In the genomic region with DNA sequence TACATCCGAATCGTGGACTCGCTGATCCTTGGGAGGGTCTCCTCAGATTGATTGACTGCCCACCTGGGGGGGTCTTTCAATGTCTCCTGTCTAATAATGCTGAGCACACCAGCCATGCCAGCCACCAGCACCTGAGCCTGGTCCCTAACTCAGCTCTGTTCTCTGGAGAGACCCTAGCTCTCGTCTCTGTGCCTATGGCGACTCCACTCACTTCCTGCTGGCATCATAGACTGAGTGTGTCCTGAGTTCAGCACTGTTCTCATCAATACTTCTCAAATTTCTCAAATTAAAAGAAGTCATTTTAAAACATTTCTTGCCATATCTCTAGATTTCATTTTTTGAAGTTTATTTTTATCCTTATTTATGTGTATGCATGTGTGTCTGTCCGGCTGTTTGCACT, we compare ENCODE assay signal across 25 mouse cellular contexts. TPM values are rescaled to one million over a fixed set of nuclear protein-coding genes. Genes with fewer than 3 reads are reported as not detected.
DNase-seq lines count a peak whose midpoint lies in the region; ATAC-seq lines count a peak whose summit lies in the region.
"Had no signal": no experiment of that assay in that cellular context is flagged by ENCODE, and none has a peak within 500 bp of the region (broad histone marks: within the 10 kb centered on the region; RNA-seq: fewer than 3 reads in every experiment).

No protein-coding gene starts in this region.

- peak; percentile 61 for DNase-seq in heart, adult 11 months
- DNase-seq in heart, postnatal 25 days (ENCODE audit: low spot score) = no peak
- no peak for DNase-seq in kidney, adult 18-20 months
- DNase-seq in liver = no peak
- DNase-seq: adrenal gland, adult 2 months; adrenal gland, postnatal 14 days; B cell, adult 2 months; cerebellum, adult 11 months; cerebellum, adult 2 months; cerebellum, adult 9-11 months; cerebellum, postnatal 25 days; forebrain, postnatal 0 days; gastrocnemius, postnatal 10 days; gastrocnemius, postnatal 36 days; heart, postnatal 36 days had no signal

- no peak overlapping the region for H3K4me2 ChIP-seq in kidney, embryonic 15.5 days
- no peak overlapping the region for H3K4me2 ChIP-seq in liver, embryonic 12.5 days
- H3K4me2 ChIP-seq: embryonic facial prominence, embryonic 12.5 days; embryonic facial prominence, embryonic 15.5 days; heart, embryonic 11.5 days; hindbrain, embryonic 13.5 days had no signal

- H3K36me3 ChIP-seq in kidney, embryonic 15.5 days = peaks cover 43% of the 10 kb centered on the region
- peaks cover 47% of the 10 kb centered on the region for H3K36me3 ChIP-seq in liver, embryonic 12.5 days

- intact Hi-C loops in heart, postnatal 25 days (cut with DNase I) = no loop called here

- 80% methylated on average over 6 of the region's 6 CpGs for WGBS in kidney, embryonic 15.5 days
- 93% methylated on average over 6 of the region's 6 CpGs for whole genome bisulfite sequencing in liver, embryonic 12.5 days (ENCODE audit: insufficient replicate concordance)

- H3K9me3 ChIP-seq in kidney, embryonic 15.5 days (replicated peaks) = no peaks in the 10 kb centered on the region
- H3K9me3 ChIP-seq in liver, embryonic 12.5 days (replicated peaks) = no peaks in the 10 kb centered on the region
- H3K9me3 ChIP-seq: embryonic facial prominence, embryonic 12.5 days; embryonic facial prominence, embryonic 15.5 days; hindbrain, embryonic 10.5 days; hindbrain, embryonic 13.5 days had no signal

- H3K27me3 ChIP-seq in kidney, embryonic 15.5 days = no peaks in the 10 kb centered on the region
- no peaks in the 10 kb centered on the region for H3K27me3 ChIP-seq in liver, embryonic 12.5 days (replicated peaks)
- H3K27me3 ChIP-seq: CH12.LX; embryonic facial prominence, embryonic 12.5 days; embryonic facial prominence, embryonic 15.5 days; hindbrain, embryonic 13.5 days had no signal

- peaks cover 12% of the 10 kb centered on the region for H3K4me1 ChIP-seq in kidney, embryonic 15.5 days
- no peaks in the 10 kb centered on the region for H3K4me1 ChIP-seq in liver, embryonic 12.5 days
- H3K4me1 ChIP-seq: embryonic facial prominence, embryonic 12.5 days; embryonic facial prominence, embryonic 15.5 days; hindbrain, embryonic 10.5 days; hindbrain, embryonic 13.5 days had no signal

- peak; percentile 68; the same call in 1 of the 2 replicates for ATAC-seq in kidney, embryonic 15.5 days (replicated peaks; ENCODE audit: low FRiP score)
- ATAC-seq in liver, embryonic 12.5 days = 0 out of 2 replicates have a peak, but pooled peaks have one; percentile 37
- ATAC-seq: forebrain, embryonic 14.5 days; forebrain, postnatal 0 days; hindbrain, embryonic 16.5 days had no signal

- H3K4me3 ChIP-seq in kidney, embryonic 15.5 days (replicated peaks) = no peak overlapping the region
- no peak overlapping the region for H3K4me3 ChIP-seq in liver, embryonic 12.5 days
- H3K4me3 ChIP-seq: embryonic facial prominence, embryonic 12.5 days; embryonic facial prominence, embryonic 15.5 days; hindbrain, embryonic 10.5 days; hindbrain, embryonic 13.5 days had no signal

- H3K9ac ChIP-seq in kidney, embryonic 15.5 days = no peak overlapping the region
- H3K9ac ChIP-seq in liver, embryonic 12.5 days = no peak overlapping the region
- H3K9ac ChIP-seq: embryonic facial prominence, embryonic 12.5 days; embryonic facial prominence, embryonic 15.5 days; forebrain, postnatal 0 days; hindbrain, embryonic 13.5 days had no signal

- no peak overlapping the region for H3K27ac ChIP-seq in kidney, embryonic 15.5 days
- H3K27ac ChIP-seq in liver, embryonic 12.5 days = no peak overlapping the region
- H3K27ac ChIP-seq: embryonic facial prominence, embryonic 12.5 days; embryonic facial prominence, embryonic 15.5 days; hindbrain, embryonic 10.5 days; hindbrain, embryonic 13.5 days had no signal

RNA-seq across cellular contexts. Expression of a gene that starts 8.1 kb away (rescaled TPM):
- total RNA-seq in heart, postnatal 25 days (2021) = 10 to 100 TPM in 1 of 2 experiments, 1 to 10 TPM in 1; 9.6 to 10.3 TPM
- polyA plus RNA-seq in kidney, embryonic 15.5 days (2015; fragmentation: Nextera tagmentation; extraction: Ambion mirVana) = 17.9 and 18.7 TPM in 2 replicates
- 7.1 and 9.1 TPM in 2 replicates for polyA plus RNA-seq in liver, embryonic 12.5 days (2016; fragmentation: Nextera tagmentation; extraction: Ambion mirVana)

RNA-seq across cellular contexts. Expression of a gene that starts 14.2 kb away (rescaled TPM):
- 10 to 100 TPM; 22.3 to 25.2 TPM for total RNA-seq in heart, postnatal 25 days (2021)
- 39.2 and 40.3 TPM in 2 replicates for polyA plus RNA-seq in kidney, embryonic 15.5 days (2015; fragmentation: Nextera tagmentation; extraction: Ambion mirVana)
- 30.1 and 30.9 TPM in 2 replicates for polyA plus RNA-seq in liver, embryonic 12.5 days (2016; fragmentation: Nextera tagmentation; extraction: Ambion mirVana)
